Mouse (Mus musculus): Measurements from ENCODE around the gene Gpr157.
A peak's percentile ranks its signal among the peaks of the same experiment; 100 is the strongest.

The Gpr157 gene

DNA sequence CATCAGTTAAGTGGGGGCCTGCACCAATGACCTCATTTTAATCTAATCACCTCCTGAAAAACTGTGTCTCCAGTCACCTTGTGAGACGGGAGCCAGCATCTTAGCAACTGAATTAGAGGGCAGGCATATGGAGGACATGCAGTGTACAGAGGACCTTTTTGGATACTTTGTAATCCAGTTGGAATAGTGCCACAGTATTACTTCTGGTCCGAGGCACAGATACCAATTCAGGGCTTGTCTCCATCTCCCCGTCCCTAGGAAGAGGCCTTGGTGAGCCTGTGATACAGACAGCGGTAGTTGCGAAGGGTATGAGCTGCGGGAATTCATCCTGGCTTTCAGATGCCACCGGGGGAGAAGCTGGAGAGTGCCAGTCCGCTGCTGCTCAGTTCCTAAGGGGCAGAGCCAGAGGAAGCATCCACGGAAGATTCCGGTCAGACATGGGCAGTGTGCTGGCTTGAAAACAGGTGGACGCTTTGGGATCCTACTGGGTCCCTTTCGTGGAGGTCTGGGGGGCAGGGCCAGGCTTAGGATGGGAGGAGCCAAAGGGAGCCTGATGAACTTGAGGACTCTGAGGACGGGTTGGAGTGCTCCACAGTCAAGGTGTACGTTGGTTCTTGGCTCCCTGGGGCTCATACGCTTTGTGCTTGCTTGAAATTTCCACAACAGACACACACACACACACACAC lies 14.6 kb upstream of the Gpr157 start:
- DNase-seq (ENCODE audit: low read depth) = no peak

DNA sequence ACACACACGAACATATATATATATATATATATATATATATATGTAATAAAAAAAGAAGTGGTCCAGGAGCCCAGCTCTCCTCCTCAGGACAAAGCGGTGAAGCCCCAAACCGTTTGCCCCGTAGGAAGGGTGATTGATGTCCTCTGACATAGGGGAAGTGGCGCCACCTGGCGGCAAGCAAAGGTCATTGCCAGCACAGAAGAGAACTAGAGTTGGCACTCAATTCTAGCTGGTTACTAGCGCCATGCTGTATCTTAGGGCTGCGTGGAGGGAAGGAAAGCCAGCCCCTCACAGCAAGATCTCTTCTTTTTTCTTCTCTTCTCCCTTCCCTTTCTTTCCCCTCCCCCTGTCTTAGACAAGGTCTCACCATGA lies 14.1 kb upstream of the Gpr157 start:
- peak; percentile 31 for DNase-seq (ENCODE audit: low read depth)

DNA sequence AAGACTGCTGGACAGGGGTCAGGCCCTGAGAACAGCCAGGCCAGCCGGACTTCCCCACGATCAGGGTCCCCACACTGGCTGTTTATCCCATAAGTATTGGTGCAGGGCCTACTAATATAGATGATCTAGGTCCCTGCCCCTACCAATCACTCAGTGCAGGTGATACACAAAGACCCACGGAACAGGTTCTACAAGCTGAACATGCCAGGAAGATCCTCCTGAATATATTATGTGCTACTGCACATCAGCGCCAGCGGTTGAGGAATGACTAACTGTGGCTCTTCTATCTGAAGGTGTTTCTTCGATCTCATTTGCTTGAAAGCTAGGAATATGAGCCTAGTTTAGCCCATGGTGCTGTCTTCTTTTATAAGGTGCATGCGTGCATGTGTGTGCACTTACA lies 11.8 kb upstream of the Gpr157 start:
- no peak for DNase-seq (ENCODE audit: low read depth)

DNA sequence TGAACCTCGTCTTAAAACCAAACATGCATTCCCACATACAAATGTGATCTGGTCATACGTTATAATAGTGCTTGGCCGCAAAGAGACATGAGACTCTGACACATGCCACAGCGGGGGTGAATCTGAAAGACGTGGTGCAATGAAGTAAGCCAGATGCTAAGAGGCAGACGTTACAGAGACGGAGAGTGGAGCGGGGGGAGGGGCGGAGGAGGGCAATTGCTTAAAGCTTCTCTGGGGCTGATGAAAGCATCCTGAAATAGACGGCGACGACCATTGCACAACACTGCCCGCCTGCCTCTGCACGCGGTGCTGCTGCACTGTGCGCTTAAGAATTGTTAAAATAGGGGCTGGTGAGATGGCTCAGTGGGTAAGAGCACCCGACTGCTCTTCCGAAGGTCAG lies 11.0 kb upstream of the Gpr157 start:
- DNase-seq (ENCODE audit: low read depth) = no peak

DNA sequence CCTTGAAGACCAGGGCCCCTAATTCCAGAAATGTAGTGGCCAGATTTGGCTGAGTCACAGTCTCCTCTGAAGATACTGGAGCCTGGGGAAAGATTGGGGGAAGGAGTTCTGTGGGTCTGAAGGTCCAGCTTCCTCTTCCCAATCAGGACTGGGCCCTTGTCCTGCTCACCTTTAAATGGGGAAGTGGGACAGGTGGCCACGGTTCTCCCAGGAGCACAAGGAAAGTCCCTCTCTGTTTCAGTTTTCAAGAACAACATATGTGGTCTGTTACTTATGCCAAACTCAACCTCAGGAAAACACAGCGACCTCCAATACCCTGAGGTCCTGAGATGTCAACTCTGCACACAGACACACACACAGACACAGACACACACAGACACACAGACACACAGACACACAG lies 8.5 kb upstream of the Gpr157 start:
- no peak for DNase-seq (ENCODE audit: low read depth)

DNA sequence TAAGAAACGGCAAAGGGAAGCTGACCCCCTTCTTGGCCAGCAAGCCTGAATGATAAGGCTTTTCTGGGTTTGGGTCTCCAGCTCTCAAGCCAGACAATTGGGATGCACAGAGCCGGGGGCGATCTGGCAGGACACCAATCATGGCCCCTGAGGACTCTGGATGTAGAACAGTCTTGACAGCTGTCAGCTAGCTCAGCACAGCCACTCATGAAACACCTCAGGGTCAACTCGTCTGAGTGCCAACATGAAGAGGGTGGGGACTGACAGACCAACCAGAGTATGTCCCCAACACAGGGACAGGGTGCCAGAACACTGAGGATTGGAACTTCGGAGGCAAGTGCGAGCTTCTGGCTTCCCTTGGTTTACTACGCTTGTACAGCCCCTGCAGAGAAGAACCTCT lies 7.9 kb upstream of the Gpr157 start:
- DNase-seq (ENCODE audit: low read depth) = no peak

DNA sequence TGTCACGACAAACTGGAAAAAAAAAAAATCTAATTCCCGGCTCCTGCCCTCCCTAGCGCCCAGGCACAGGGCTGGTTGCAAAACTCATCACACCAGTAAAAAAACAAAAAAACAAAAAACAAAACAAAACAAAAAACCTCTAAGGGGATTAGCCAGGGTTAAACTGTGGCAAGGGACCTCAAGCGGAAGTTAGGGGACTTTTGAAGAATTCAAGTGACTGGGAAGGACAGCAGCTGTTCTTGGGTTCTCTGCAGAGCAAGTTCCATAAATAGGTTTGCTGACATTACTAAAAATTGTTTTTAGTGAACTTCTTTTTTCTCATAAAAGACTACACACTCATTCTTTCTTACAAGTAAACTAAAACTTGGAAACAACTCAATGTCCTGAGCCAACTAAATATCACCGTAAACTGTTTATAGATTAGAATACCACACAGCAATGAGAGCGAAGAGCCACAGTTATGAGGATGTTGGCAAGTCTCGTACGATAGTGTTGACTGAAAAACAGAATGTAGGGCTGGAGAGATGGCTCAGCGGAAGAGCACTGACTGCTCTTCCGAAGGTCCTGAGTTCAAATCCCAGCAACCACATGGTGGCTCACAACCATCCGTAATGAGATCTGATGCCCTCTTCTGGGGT lies 6.7 kb upstream of the Gpr157 start:
- no peak for DNase-seq (ENCODE audit: low read depth)

DNA sequence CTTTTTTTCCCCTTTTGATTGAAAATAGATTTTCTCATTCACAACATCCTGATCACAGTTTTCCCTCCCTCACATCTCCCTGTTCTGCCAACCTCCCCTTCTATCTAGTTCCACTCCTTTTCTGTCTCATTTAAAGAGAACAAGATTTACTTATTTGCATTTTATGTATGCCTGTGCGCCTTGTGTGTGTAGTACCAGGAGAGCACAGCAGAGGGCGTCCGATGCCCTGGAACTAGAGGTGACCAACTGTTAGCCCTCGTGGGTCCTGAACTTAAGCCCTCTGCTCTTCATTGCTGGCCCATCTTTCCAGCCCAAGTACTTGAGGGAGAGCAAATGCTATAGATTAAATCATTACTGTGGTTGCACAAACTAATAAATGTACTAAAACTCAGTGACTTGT lies 1.8 kb upstream of the Gpr157 start:
- peak; percentile 21 for DNase-seq (ENCODE audit: low read depth)

DNA sequence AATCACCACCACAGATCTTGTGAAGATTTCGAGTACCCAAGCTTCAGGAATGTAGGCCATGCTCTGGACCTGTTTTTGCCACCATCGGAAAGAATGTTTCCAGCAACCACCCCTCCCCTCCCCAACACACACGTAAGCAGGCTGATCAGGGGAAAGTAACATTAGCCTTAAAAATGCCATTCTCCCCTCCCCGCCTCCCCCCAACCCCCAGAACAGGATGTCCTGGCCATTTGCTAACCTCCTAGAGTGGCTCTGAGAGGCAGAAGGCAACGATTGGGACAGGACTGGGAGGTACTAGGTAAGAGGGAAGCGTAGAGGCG lies 364 bp upstream of the Gpr157 start:
- no peak for DNase-seq (ENCODE audit: low read depth)

DNA sequence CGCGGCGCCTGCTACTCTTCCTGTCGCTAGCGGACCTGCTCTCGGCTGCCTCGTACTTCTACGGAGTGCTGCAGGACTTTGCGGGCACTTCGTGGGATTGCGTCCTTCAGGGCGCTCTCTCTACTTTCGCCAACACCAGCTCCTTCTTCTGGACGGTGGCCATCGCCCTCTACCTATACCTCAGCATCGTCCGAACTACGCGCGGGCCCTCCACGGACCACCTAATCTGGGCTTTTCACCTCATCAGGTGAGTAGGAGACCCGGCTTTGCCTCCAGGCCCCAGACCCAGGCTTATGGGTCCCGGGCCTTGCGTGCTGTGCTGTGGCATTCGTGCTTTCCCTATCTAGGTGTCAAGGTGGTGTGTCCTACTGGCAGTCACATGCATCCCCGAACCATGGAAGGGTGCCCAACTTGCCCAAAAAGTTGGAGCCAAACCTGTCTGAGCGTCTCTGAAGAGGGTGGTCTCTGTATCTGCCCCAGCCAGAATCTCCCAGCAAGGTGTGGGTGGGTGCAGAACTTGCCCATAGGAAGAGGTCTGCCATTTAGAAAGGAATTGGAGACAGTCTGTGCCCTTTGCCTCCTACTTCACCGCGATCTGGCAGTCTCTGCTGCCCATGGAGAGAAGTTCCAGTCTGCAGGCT lies 845 bp downstream of the Gpr157 start:
- no peak for DNase-seq (ENCODE audit: low read depth)

DNA sequence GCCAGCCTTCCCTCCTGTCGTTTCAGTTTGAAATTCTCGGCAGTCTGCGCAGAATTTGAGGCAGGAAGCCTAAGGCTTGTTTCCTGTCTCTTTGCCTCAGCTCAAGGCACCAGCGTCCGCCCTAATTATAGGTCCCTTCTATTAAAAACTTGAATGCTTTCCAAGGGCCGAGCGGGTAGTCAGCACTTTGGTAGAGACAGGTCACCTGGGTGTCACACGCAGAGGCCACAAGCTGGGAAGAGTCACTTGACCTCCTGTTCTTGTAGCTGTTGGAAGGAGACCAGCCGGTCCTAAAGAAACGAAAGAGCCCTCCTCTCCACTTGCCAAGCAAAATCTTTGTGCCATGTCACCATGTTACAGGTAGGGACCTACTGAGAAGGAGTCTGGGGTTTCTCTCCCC lies 2.0 kb downstream of the Gpr157 start:
- no peak for DNase-seq (ENCODE audit: low read depth)

DNA sequence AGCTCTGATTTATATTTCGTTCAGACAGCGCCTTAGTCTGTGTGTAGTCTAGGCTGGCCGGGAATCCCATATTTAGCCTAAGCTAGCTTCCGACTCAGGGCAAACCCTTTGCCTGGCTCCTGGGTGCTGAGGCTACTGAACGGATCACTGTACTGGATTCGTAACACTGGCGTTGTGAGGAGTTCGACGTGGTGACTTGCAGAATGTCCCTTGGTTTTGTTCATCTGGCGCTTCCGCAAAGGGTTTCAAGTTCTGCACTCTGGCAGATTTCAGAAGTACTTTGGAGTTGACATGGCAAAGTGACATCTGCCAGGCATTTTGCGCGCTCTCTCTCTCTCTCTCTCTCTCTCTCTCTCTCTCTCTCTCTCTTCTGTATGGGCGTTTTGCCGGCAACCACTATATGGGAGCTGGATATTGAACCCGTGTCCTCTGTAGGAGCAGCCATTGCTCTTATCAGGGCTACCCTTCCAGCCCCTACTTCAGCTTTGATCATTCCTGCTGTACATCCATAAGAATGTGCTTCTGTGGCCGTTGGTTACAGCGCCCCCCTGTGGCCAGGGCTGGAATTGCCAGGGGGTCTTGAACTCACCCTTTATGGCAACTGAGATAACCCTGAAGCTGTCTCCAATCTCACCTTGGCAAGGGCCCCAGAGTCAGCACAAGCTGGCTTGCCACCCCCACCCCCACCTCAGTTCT lies 4.9 kb downstream of the Gpr157 start:
- no peak for DNase-seq (ENCODE audit: low read depth)

DNA sequence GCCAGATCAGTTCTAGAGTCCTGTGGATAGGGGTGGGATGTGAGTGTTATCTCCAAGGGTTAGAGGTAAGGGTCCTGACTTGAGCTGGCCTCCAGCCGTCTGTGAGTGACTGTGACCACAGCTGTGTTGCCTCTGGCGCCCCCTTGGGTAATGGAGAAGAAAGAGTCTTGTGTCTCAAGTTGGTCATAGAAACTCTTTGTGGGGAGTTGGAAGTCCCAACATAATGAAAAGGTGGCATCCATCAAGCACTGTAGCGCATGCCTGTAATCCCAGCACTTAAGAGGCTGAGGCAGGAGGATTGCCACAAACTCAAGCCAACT lies 5.4 kb downstream of the Gpr157 start:
- no peak for DNase-seq (ENCODE audit: low read depth)

DNA sequence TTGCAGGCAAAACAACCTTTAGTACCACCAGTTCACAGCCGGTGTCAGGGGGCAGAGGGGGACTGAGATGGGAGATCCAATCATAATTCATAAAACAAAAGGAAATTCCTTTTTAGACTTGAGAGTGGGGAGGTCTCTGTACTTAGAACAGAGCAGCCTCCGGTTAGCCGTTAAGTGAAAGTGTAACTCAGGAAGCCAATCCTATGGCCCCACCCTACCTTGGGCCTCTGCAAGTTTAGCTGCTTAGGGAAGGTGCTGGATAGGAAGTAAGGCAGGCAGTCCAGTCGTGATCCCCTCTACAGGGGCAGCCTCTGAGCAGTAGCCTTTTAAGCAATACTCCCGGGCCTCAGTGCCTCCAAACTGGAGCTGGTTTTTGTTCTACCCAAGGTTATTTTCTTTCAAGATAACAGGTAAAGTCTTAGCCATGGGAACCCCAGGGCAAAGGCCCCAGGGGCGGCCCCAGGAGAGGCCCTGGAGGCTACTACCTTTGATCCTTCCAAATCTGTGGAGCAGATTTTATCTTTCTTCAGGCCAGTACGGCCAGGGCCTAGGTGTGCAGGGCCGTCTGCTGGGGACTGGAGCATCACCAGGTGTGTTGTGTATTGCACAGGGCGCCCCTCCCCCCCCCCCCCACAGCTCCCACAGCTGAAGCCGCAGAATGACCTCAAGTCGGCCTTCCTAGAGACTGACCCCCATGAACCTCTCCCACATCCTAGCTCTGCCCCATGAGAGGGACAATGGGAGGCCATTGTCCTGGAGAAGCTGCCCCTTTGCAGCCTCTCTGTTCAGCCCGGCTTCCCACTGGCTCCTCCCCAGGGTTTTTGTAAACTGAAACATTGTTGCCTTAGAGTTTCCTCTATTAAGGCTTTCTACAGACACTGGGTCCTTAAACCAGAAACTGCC lies 6.6 kb downstream of the Gpr157 start:
- DNase-seq (ENCODE audit: low read depth) = no peak

DNA sequence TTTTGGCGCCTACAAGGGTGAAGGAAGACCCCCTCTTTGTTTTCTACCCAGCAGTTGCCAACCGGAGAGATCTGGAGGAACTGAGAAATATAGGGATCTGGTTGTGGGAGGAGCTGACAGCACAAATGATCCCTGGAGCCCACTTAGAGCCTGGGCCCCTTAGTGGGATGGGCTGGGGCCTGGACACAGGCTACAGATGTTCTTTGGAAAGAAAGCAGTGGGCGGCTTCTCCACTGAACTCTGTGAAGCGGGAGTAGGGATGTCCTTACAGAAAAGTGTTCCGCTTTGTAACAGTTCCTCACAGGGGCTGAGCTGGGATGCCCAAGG lies 7.3 kb downstream of the Gpr157 start:
- DNase-seq (ENCODE audit: low read depth) = no peak

DNA sequence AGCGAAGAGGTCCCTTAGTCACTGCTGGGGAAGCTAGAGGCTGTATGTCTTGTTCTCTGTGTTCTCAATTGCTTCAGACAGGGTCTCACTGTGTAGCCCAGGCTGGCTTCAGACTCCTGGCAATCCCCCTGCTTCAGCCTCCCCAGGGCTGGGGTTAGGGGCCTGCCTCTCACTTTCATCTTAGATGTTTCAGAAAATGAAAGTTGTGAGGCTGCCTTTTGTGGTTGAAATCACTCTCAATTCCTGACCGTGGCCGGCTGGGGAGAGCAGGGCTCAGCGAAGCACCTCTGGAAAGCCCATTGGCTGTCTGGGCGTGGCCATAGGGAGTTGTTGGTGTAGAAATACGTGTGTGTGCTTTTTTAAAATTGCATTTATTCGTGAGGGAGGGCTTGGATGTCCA lies 9.1 kb downstream of the Gpr157 start:
- DNase-seq (ENCODE audit: low read depth) = no peak

DNA sequence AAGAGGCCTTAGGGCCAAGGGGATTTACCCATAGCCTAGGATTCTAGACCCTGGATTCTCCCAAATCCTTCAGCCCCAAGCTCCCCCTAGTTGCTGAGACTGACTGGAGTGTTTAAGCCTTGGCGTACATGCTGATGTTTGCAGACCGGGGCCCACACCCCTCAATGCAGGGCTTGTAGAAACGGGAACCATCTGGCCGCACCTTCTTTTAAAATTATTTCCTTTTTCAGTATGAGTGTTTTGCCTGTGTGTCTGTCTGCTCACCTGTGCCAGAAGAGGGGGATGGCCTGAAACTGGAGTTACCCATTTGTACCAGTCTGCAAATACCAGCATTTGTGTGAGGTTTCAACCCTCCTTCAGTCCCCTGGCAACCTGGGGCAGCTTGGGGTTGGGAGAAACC lies 10.7 kb downstream of the Gpr157 start:
- no peak for DNase-seq (ENCODE audit: low read depth)

DNA sequence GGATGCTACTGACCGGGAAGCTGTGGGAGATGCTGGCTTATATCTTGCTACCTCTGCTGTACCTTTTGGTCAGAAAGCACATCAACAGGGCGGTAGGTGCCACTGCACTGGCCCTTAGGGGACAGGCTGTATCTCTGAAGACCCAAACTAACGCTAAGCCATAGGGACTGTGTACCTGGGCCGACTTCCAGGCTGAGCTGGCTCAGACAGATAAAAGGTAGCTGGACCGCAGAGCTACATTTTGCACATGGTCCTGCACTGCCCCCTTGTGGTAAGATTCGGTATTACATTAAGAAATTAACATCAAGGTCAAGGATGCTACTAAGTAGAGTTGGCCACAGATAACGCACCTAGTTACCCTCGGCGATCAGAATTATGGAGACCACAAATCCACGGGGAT lies 11.7 kb downstream of the Gpr157 start:
- peak; percentile 51 for DNase-seq (ENCODE audit: low read depth)

DNA sequence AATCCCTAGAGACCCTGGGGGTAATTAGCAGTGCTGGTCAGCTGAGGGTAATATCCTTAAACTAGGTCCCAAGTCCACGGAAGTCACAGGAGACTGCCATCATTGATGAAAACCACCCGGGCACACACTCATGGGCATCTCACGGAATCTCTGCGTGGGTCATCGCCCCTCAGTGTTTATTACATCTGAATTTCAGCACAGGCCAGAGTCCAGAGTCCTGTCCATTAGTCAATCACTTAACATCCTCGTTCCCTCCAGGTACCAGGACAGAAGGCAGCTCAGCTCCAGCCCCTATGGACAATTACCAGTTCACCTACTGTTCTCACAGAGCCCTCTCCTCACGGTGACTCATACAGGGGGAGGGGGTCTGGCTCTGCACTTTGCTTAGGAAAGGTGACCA lies 15.7 kb downstream of the Gpr157 start:
- no peak for DNase-seq (ENCODE audit: low read depth)

DNA sequence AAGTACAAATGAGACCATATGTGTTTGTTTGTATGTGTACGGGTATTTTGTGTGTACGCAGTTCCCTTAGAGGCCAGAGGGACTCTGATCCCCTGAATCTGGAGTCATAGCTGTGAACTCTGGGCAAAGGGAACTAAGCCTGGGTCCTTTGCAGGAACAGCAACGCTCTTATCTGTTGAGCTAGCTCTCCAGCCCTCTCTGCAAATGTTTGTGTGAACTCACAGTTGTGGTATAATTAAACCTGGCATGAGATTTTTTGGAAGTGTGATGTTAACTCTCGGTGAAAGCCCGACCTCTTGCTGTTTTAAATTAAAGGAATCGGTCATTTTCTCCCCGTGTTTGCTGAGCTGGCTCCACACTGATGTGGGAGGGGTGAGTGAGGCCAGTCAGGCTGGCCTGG lies 18.5 kb downstream of the Gpr157 start:
- DNase-seq (ENCODE audit: low read depth) = no peak

DNA sequence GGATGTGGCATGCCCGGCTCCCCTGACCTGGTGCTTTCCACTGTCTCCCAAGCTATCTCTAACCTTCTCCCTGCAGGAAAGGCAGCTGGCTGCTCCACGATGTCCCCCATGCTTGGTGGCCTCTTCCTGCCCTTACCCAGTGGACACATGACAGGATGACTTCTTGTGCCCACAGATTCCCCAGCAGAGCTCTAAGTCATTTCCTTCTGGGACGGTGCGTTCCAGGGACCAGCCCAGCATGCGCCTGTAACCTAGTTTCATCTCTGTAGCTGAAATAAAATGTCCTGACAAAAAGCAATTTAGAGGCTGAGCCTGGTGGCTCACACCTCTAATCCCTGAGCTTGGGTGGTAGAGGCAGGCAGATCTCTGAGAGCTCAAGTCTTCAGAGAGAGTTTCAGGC lies 19.5 kb downstream of the Gpr157 start:
- no peak for DNase-seq (ENCODE audit: low read depth)

DNA sequence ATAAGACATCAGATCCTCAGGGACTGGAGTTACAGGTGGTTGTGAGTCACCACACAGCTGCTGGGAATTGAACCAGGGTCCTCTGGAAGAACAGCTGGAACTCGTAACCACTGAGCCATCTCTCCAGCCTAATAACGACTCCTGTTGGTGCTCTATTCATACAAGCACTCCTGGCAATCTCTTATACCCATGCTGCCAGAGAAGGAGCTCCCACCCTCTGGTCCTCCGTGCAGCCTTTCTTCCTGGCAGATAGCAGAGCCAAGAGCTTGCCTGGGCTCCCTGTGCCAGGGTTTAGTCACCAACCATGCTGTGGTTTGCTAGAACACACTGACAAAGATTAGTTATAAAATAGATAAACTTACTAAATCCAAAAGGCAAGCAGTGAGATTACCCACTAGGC lies 22.5 kb downstream of the Gpr157 start:
- DNase-seq (ENCODE audit: low read depth) = no peak

DNA sequence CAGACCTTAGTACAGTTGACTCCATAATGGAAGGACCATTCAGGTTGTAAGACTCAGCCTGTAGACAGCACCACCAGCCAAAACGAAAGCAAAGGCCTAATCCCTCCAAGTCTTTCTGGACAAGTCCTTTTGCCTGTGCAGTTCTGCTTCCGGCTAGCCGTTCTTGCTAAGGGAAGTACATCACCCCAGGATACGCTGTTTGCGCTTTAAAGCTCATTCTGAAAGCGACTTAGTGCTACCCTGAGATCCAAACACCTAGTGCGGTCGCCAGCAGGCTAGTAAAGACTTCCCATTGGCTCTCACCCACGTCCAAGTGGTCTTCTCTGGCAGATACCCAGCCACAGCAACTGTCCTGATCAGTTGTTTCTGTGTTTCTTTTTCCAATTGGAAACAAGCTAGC lies 23.2 kb downstream of the Gpr157 start:
- DNase-seq (ENCODE audit: low read depth) = no peak
